Mouse (Mus musculus) testis, adult 2 months (tissue): Measurements from ENCODE around the gene Syngr1.

Source experiments
- CTCF ChIP-seq: fragments of 200-500 bp; IDR thresholded peaks from 2 replicates; pipeline ENCODE4 v1.5.1; 2012; ENCODE audit warnings: low read depth, mild to moderate bottlenecking, inconsistent platforms, low read length, moderate library complexity; ENCODE audit not compliant: control insufficient read depth, insufficient read depth, insufficient replicate concordance
- POLR2A ChIP-seq: fragments of 200-500 bp; IDR thresholded peaks from 2 replicates; pipeline ENCODE4 v1.6.1; 2012; ENCODE audit warnings: low read depth, mild to moderate bottlenecking, inconsistent platforms, low read length, moderate library complexity; ENCODE audit not compliant: control insufficient read depth

GRCm38 (mm10) chr15:80107143-80107542 is 16.0 kb downstream of the Syngr1 start:
- TF ChIP-seq CTCF (no peak), POLR2A (no peak)
